12 mouse cellular contexts compared by ENCODE assay signal in the genomic region with DNA sequence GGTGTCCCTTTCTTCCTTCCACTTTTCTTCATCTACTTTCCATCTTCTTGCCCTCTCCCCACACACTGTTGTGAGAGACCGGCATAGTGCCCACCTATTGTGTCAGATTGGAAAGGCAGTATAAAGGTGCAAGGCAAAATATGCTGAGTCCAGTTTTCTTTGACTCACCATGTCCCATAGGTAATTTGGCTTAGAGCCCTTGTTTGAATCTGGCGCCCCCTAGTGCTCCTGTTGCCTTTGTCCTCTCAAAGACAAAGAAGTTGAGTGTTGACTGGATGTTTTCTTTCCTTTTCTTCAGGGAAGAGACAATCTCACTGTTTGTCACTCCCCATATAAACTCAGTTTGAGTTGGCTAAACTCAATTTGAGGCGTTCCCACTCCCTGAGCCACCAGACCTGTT.
DNase-seq lines count a peak whose midpoint lies in the region; ATAC-seq and TF ChIP-seq lines count a peak whose summit lies in the region.
"Had no signal": no experiment of that assay in that cellular context is flagged by ENCODE, and none has a peak within 500 bp of the region (broad histone marks: within the 10 kb centered on the region; RNA-seq: fewer than 3 reads in every experiment).

No protein-coding gene starts in this region.

- ATAC-seq in monocyte, adult 5-6 weeks (replicated peaks; ENCODE audit: insufficient number of reproducible peaks, low FRiP score, low TSS enrichment, poor library complexity, severe bottlenecking) = no peak
- ATAC-seq in midbrain, embryonic 13.5 days = no peak

- H3K9ac ChIP-seq in midbrain, embryonic 13.5 days (replicated peaks) = no peak overlapping the region
- H3K9ac ChIP-seq: embryonic facial prominence, embryonic 15.5 days; heart, embryonic 15.5 days; midbrain, embryonic 12.5 days had no signal

- intact Hi-C loops in gastrocnemius, adult 2 months (cut with DNase I) = loop anchor here (5.0 kb wide), 1 partner anchor 220 kb away; no protein-coding TSS in a partner anchor

- TF ChIP-seq CTCF in gastrocnemius, adult 2 months (IDR thresholded peaks at IDR 0.05) = peak; percentile 51

- H3K4me1 ChIP-seq in midbrain, embryonic 13.5 days (replicated peaks) = no peaks in the 10 kb centered on the region
- H3K4me1 ChIP-seq: embryonic facial prominence, embryonic 15.5 days; heart, embryonic 15.5 days; midbrain, embryonic 12.5 days had no signal

- no peak overlapping the region for H3K27ac ChIP-seq in gastrocnemius, adult 2 months
- no peak overlapping the region for H3K27ac ChIP-seq in midbrain, embryonic 13.5 days
- H3K27ac ChIP-seq: embryonic facial prominence, embryonic 15.5 days; heart, embryonic 15.5 days; midbrain, embryonic 12.5 days had no signal

- no peaks in the 10 kb centered on the region for H3K9me3 ChIP-seq in midbrain, embryonic 13.5 days
- H3K9me3 ChIP-seq: embryonic facial prominence, embryonic 15.5 days; heart, embryonic 15.5 days; midbrain, embryonic 12.5 days had no signal

- H3K4me2 ChIP-seq in midbrain, embryonic 13.5 days (replicated peaks) = no peak overlapping the region
- H3K4me2 ChIP-seq: embryonic facial prominence, embryonic 15.5 days; heart, embryonic 15.5 days; midbrain, embryonic 12.5 days had no signal

- WGBS in midbrain, embryonic 13.5 days = 61% methylated on average over 3 of the region's 3 CpGs

- peak; percentile 35 for DNase-seq in gastrocnemius, adult 2 months
- no peak for DNase-seq in gastrocnemius, postnatal 25 days
- peak; percentile 16 for DNase-seq in right cerebral cortex, postnatal 14 days
- no peak for DNase-seq in right cerebral cortex, postnatal 4 days
- peak; percentile 49 to 62 for DNase-seq in adrenal gland, postnatal 36 days
- peak; percentile 3 for DNase-seq in lung, postnatal 25 days (ENCODE audit: low spot score)
- DNase-seq: layer of hippocampus, postnatal 36 days had no signal

- no peak overlapping the region for H3K4me3 ChIP-seq in gastrocnemius, adult 2 months
- H3K4me3 ChIP-seq in midbrain, embryonic 13.5 days (replicated peaks) = no peak overlapping the region
- H3K4me3 ChIP-seq: embryonic facial prominence, embryonic 15.5 days; heart, embryonic 15.5 days; midbrain, embryonic 12.5 days had no signal

- H3K27me3 ChIP-seq in midbrain, embryonic 13.5 days = 0 out of 2 replicates have a peak, but pooled peaks cover 8% of the 10 kb centered on the region
- H3K27me3 ChIP-seq: embryonic facial prominence, embryonic 15.5 days; heart, embryonic 15.5 days had no signal

- no peaks in the 10 kb centered on the region; the same call in none of the 2 replicates for H3K36me3 ChIP-seq in midbrain, embryonic 13.5 days
- H3K36me3 ChIP-seq: embryonic facial prominence, embryonic 15.5 days; heart, embryonic 15.5 days; midbrain, embryonic 12.5 days had no signal

Comparison
In these comparisons a context has a peak if more than half of its experiments do, and no peak if none do; other contexts are left out.
1. DNase-seq: peak in gastrocnemius, adult 2 months (single experiment), right cerebral cortex, postnatal 14 days (single experiment), adrenal gland, postnatal 36 days (2 of 2) and lung, postnatal 25 days (single experiment); none in gastrocnemius, postnatal 25 days (single experiment) and right cerebral cortex, postnatal 4 days (single experiment).